Mouse (Mus musculus) heart, adult 2 months (tissue): Measurements from ENCODE around the gene Sept5.

Experiments
- CTCF ChIP-seq: fragments of 200-600 bp; IDR thresholded peaks from 2 replicates; pipeline ENCODE4 v1.8.1; 2022; ENCODE audit warnings: antibody characterized with exemption, mild to moderate bottlenecking, moderate library complexity
- EP300 ChIP-seq: fragments of 200-500 bp; IDR thresholded peaks from 2 replicates; pipeline ENCODE4 v1.6.1; 2011; ENCODE audit warnings: low read depth, low read length, control low read depth; ENCODE audit not compliant: insufficient read depth
- POLR2A ChIP-seq: fragments of 200-500 bp; IDR thresholded peaks from 2 replicates; pipeline ENCODE4 v1.6.1; 2011; ENCODE audit warnings: mild to moderate bottlenecking, low read depth, low read length, control low read depth; ENCODE audit not compliant: insufficient read depth

GRCm38 (mm10) chr16:18596255-18596654 is 33.5 kb downstream of the Sept5 start:
- TF ChIP-seq CTCF (no peak), POLR2A (no peak), EP300 (no peak)
